In the genomic region with DNA sequence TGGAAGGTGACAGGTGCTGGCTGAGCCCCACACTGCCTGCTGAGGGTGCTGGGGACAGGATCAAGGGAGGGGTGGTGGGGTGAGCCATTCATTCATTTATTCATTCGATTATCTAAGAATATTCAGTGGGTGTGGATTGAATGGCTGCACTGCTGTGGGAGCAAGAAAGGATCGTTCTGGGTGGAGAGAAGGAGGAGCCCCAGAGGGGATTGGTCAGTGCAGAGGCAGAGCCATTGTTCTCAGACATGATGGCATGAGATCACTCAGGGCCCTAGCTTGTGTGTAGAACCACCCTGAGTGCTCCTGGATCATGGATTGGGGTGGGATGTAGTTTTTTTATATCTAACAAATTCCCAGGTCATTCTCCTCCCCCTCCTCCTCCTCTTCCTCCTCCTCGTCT, we compare ENCODE assay signal across 19 mouse cellular contexts. TPM values are rescaled to one million over a fixed set of nuclear protein-coding genes. Genes with fewer than 3 reads are reported as not detected.
DNase-seq lines count a peak whose midpoint lies in the region; ATAC-seq and TF ChIP-seq lines count a peak whose summit lies in the region.
"Had no signal": no experiment of that assay in that cellular context is flagged by ENCODE, and none has a peak within 500 bp of the region (broad histone marks: within the 10 kb centered on the region; RNA-seq: fewer than 3 reads in every experiment).

No protein-coding gene starts in this region.

- H3K9ac ChIP-seq in midbrain, embryonic 12.5 days (replicated peaks), result no peak overlapping the region
- no peak overlapping the region for H3K9ac ChIP-seq in midbrain, postnatal 0 days (replicated peaks; ENCODE audit: low read length, poor library complexity, severe bottlenecking)
- H3K9ac ChIP-seq in CH12.LX (ENCODE audit: insufficient read depth, low read depth), result no peak overlapping the region
- H3K9ac ChIP-seq: forebrain, embryonic 13.5 days; forebrain, postnatal 0 days; heart, embryonic 12.5 days had no signal

- TF ChIP-seq POLR2A in kidney, adult 2 months (IDR thresholded peaks at IDR 0.05; ENCODE audit: low read depth, low read length), result no peak
- TF ChIP-seq POLR2A in CH12.LX (IDR thresholded peaks at IDR 0.05; ENCODE audit: low read depth, low read length), result no peak

- intact Hi-C loops in left cerebral cortex, adult 2 months (cut with DNase I), result no loop called here
- intact Hi-C loops in gastrocnemius, postnatal 14 days (cut with DNase I; ENCODE audit: low total_unique reads), result no loop called here

- dilution Hi-C loops in CH12.LX (cut with MboI; ENCODE audit: extremely low pct_ligation_motif_present, extremely low pct_unique_long_range_greater_than_20kb, low sequenced_read_pairs), result no loop called here

- H3K27ac ChIP-seq in kidney, adult 2 months (ENCODE audit: insufficient read depth, low read depth, low read length), result peak overlapping the region; percentile 81
- peak overlapping the region; percentile 20; the same call in 1 of the 2 replicates for H3K27ac ChIP-seq in left cerebral cortex, adult 2 months
- H3K27ac ChIP-seq in midbrain, embryonic 12.5 days (replicated peaks), result no peak overlapping the region
- H3K27ac ChIP-seq in midbrain, postnatal 0 days (ENCODE audit: low read depth, low read length), result no peak overlapping the region
- peak overlapping the region; percentile 93 for H3K27ac ChIP-seq in CH12.LX (ENCODE audit: insufficient read depth, low read depth)
- H3K27ac ChIP-seq: embryonic facial prominence, embryonic 10.5 days; forebrain, embryonic 13.5 days; hindbrain, embryonic 10.5 days had no signal

- H3K36me3 ChIP-seq in kidney, adult 2 months (ENCODE audit: control insufficient read depth, insufficient read depth, low read length), result no peaks in the 10 kb centered on the region
- H3K36me3 ChIP-seq in midbrain, embryonic 12.5 days, result no peaks in the 10 kb centered on the region
- 0 out of 2 replicates have a peak, but pooled peaks cover 2% of the 10 kb centered on the region for H3K36me3 ChIP-seq in midbrain, postnatal 0 days (ENCODE audit: insufficient read depth, low read length)
- H3K36me3 ChIP-seq in CH12.LX (replicated peaks in 1 of 2; ENCODE audit: control insufficient read depth in 1 of 2, insufficient read depth in 1 of 2, low read length in 1 of 2), result peaks cover 20 to 49% of the 10 kb centered on the region in 2 experiments
- H3K36me3 ChIP-seq: embryonic facial prominence, embryonic 10.5 days; heart, embryonic 12.5 days; hindbrain, embryonic 10.5 days had no signal

- WGBS in kidney, adult 2 months, result 42% methylated on average over 3 of the region's 3 CpGs
- WGBS in midbrain, embryonic 12.5 days, result 29% methylated on average over 2 of the region's 3 CpGs
- 27% methylated on average over 3 of the region's 3 CpGs for WGBS in midbrain, postnatal 0 days

- TF ChIP-seq RAD21 in CH12.LX (IDR thresholded peaks at IDR 0.05; ENCODE audit: low read depth, low read length), result no peak

- ATAC-seq in midbrain, embryonic 12.5 days (ENCODE audit: low FRiP score, low read depth), result peak; percentile 71
- no peak for ATAC-seq in midbrain, postnatal 0 days (ENCODE audit: low FRiP score)
- ATAC-seq: activated CD4-positive, CD25-positive, alpha-beta regulatory T cell, adult 4 months; CD4-positive, CD25-positive, alpha-beta regulatory T cell, adult 4 months; forebrain, embryonic 13.5 days; forebrain, postnatal 0 days had no signal

- no peaks in the 10 kb centered on the region for H3K27me3 ChIP-seq in kidney, adult 2 months (replicated peaks; ENCODE audit: control insufficient read depth, insufficient read depth, low read length)
- 0 out of 2 replicates have a peak, but pooled peaks cover 4% of the 10 kb centered on the region for H3K27me3 ChIP-seq in midbrain, embryonic 12.5 days
- no peaks in the 10 kb centered on the region for H3K27me3 ChIP-seq in midbrain, postnatal 0 days (ENCODE audit: insufficient read depth, low read length)
- no peaks in the 10 kb centered on the region for H3K27me3 ChIP-seq in CH12.LX (replicated peaks)
- H3K27me3 ChIP-seq: forebrain, embryonic 13.5 days; heart, embryonic 12.5 days had no signal

- H3K4me3 ChIP-seq in kidney, adult 2 months (ENCODE audit: insufficient read depth, low read depth, low read length), result no peak overlapping the region
- no peak overlapping the region for H3K4me3 ChIP-seq in left cerebral cortex, adult 2 months
- no peak overlapping the region for H3K4me3 ChIP-seq in midbrain, embryonic 12.5 days
- H3K4me3 ChIP-seq in midbrain, postnatal 0 days (ENCODE audit: low read depth, low read length), result no peak overlapping the region
- no peak overlapping the region for H3K4me3 ChIP-seq in CH12.LX (replicated peaks in 1 of 3; ENCODE audit: low read depth in 2 of 3, low read length in 2 of 3, poor library complexity in 1 of 3)
- H3K4me3 ChIP-seq: embryonic facial prominence, embryonic 10.5 days; forebrain, embryonic 13.5 days; heart, embryonic 12.5 days; hindbrain, embryonic 10.5 days had no signal

- H3K4me2 ChIP-seq in midbrain, embryonic 12.5 days (replicated peaks), result no peak overlapping the region
- no peak overlapping the region for H3K4me2 ChIP-seq in midbrain, postnatal 0 days (ENCODE audit: low read depth, low read length, poor library complexity, severe bottlenecking)
- peak overlapping the region; percentile 24; the same call in 1 of the 2 replicates for H3K4me2 ChIP-seq in CH12.LX (ENCODE audit: insufficient read depth, low read depth, poor library complexity, severe bottlenecking)
- H3K4me2 ChIP-seq: forebrain, embryonic 13.5 days; heart, embryonic 12.5 days had no signal

- no peak for TF ChIP-seq CTCF in kidney, adult 2 months (conservative IDR thresholded peaks at IDR 0.05; ENCODE audit: insufficient read depth, insufficient read length, low read depth, low read length)
- TF ChIP-seq CTCF in left cerebral cortex, adult 2 months (IDR thresholded peaks at IDR 0.05), result no peak
- TF ChIP-seq CTCF in midbrain, postnatal 0 days (IDR thresholded peaks at IDR 0.05), result no peak
- TF ChIP-seq CTCF in CH12.LX (conservative IDR thresholded peaks at IDR 0.05 in 1 of 2, IDR thresholded peaks at IDR 0.05 in 1 of 2; ENCODE audit: low read depth in 2 of 2, low read length in 2 of 2), result no peak

- no peak for DNase-seq in kidney, adult 2 months
- no peak for DNase-seq in kidney, adult 11 months
- no peak for DNase-seq in left cerebral cortex, adult 2 months (ENCODE audit: extremely low spot score in 1 of 2, low spot score in 2 of 2)
- DNase-seq in left cerebral cortex, adult 8-10 months (ENCODE audit: low spot score in 2 of 2), result no peak
- no peak for DNase-seq in midbrain, postnatal 0 days (ENCODE audit: low spot score)
- no peak for DNase-seq in CH12.LX (ENCODE audit: extremely low read depth)
- no peak for DNase-seq in gastrocnemius, postnatal 14 days
- DNase-seq: adrenal gland, postnatal 14 days; B cell, adult 2 months; cerebellum, adult 2 months; cerebellum, postnatal 10 days; forebrain, postnatal 0 days had no signal

- TF ChIP-seq EP300 in CH12.LX (IDR thresholded peaks at IDR 0.05; ENCODE audit: low read length), result no peak

- peaks cover 47% of the 10 kb centered on the region for H3K79me2 ChIP-seq in CH12.LX (replicated peaks; ENCODE audit: control insufficient read depth, extremely low read depth, insufficient read depth, poor library complexity, severe bottlenecking)

- H3K4me1 ChIP-seq in kidney, adult 2 months (ENCODE audit: control insufficient read depth, insufficient read depth, low read length), result peaks cover 40% of the 10 kb centered on the region
- peaks cover 15% of the 10 kb centered on the region for H3K4me1 ChIP-seq in midbrain, embryonic 12.5 days
- no peaks in the 10 kb centered on the region for H3K4me1 ChIP-seq in midbrain, postnatal 0 days (ENCODE audit: insufficient read depth, low read length)
- H3K4me1 ChIP-seq in CH12.LX (ENCODE audit: control insufficient read depth in 1 of 2, insufficient read depth in 2 of 2), result peaks cover 54 to 89% of the 10 kb centered on the region in 2 experiments

- H3K9me3 ChIP-seq in midbrain, embryonic 12.5 days, result no peaks in the 10 kb centered on the region
- H3K9me3 ChIP-seq in midbrain, postnatal 0 days (ENCODE audit: low read length), result no peaks in the 10 kb centered on the region
- no peaks in the 10 kb centered on the region for H3K9me3 ChIP-seq in CH12.LX (replicated peaks; ENCODE audit: low read length)
- H3K9me3 ChIP-seq: embryonic facial prominence, embryonic 10.5 days; forebrain, embryonic 13.5 days; heart, embryonic 12.5 days; hindbrain, embryonic 10.5 days had no signal

- in situ Hi-C loops in CH12.LX (cut with MboI; ENCODE audit: low pct_ligation_motif_present, low pct_unique_long_range_greater_than_20kb, low sequenced_read_pairs), result no loop called here

TF ChIP-seq in CH12.LX, 34 proteins besides CTCF, POLR2A, EP300 and RAD21 (continues in another document):
- TF ChIP-seq ZNF384 (IDR thresholded peaks at IDR 0.05; ENCODE audit: low read depth, low read length) (no peak), IRF4 (IDR thresholded peaks at IDR 0.05; ENCODE audit: low read depth, low read length) (no peak), BHLHE40 (IDR thresholded peaks at IDR 0.05; ENCODE audit: low read depth, low read length) (no peak), KAT2A (IDR thresholded peaks at IDR 0.05; ENCODE audit: insufficient replicate concordance, low read length) (no peak), NRF1 (IDR thresholded peaks at IDR 0.05; ENCODE audit: low read depth, low read length) (no peak), ZMIZ1 (IDR thresholded peaks at IDR 0.05; ENCODE audit: low read depth, low read length) (no peak), MAX (IDR thresholded peaks at IDR 0.05; ENCODE audit: low read length) (no peak)

RNA-seq across cellular contexts. Expression of gene Fam83d, which starts 46.4 kb away (rescaled TPM):
- polyA plus RNA-seq in kidney, adult 2 months (2012; rRNA removed), result 0.50 and 0.69 TPM in 2 replicates
- total RNA-seq in left cerebral cortex, adult 2 months (2021), result 1 to 10 TPM; 1.2 to 1.6 TPM
- 1 to 10 TPM; 1.2 to 2.5 (median 1.3) TPM for total RNA-seq in left cerebral cortex, adult 8-10 months (2022)
- polyA plus RNA-seq in midbrain, embryonic 12.5 days (2016; fragmentation: Nextera tagmentation; extraction: Ambion mirVana), result 38.9 and 41.6 TPM in 2 replicates
- total RNA-seq in midbrain, postnatal 0 days (2014; rRNA removed), result 6.4 and 6.6 TPM in 2 replicates
- polyA plus RNA-seq in midbrain, postnatal 0 days (2015; fragmentation: Nextera tagmentation; extraction: Ambion mirVana), result 3.8 TPM in 2 replicates
- 12.2 and 14.1 TPM in 2 replicates for total RNA-seq in CH12.LX (2012; rRNA removed)
- total RNA-seq in CH12.LX (2014; rRNA removed), result 16.1 and 19.8 TPM in 2 replicates
- polyA plus RNA-seq in CH12.LX (2012; ENCODE audit: insufficient read length, low read depth), result 12.4 and 15.5 TPM in 2 replicates
- 1 to 10 TPM; 2.5 to 3.7 TPM for total RNA-seq in gastrocnemius, postnatal 14 days (2021)

RNA-seq across cellular contexts. Expression of gene Ppp1r16b, which starts 56.3 kb away (rescaled TPM):
- polyA plus RNA-seq in kidney, adult 2 months (2012; rRNA removed), result 20.1 and 22.2 TPM in 2 replicates
- total RNA-seq in left cerebral cortex, adult 2 months (2021), result 100 to 1,000 TPM; 135 to 138 TPM
- total RNA-seq in left cerebral cortex, adult 8-10 months (2022), result 100 to 1,000 TPM; 130 to 163 (median 146) TPM
- polyA plus RNA-seq in midbrain, embryonic 12.5 days (2016; fragmentation: Nextera tagmentation; extraction: Ambion mirVana), result 3.5 and 4.2 TPM in 2 replicates
- total RNA-seq in midbrain, postnatal 0 days (2014; rRNA removed), result 30.8 and 32.2 TPM in 2 replicates
- polyA plus RNA-seq in midbrain, postnatal 0 days (2015; fragmentation: Nextera tagmentation; extraction: Ambion mirVana), result 31.0 and 31.6 TPM in 2 replicates
- total RNA-seq in CH12.LX (2012; rRNA removed), result 49.3 and 52.0 TPM in 2 replicates
- total RNA-seq in CH12.LX (2014; rRNA removed), result 28.9 and 37.7 TPM in 2 replicates
- polyA plus RNA-seq in CH12.LX (2012; ENCODE audit: insufficient read length, low read depth), result 49.4 and 55.7 TPM in 2 replicates
- total RNA-seq in gastrocnemius, postnatal 14 days (2021), result 1 to 10 TPM; 7.5 to 8.8 TPM

Comparison
In these comparisons a context has a peak if more than half of its experiments do, and no peak if none do; other contexts are left out.
1. H3K27ac ChIP-seq: peak in kidney, adult 2 months (single experiment), left cerebral cortex, adult 2 months (single experiment) and CH12.LX (single experiment); none in midbrain, embryonic 12.5 days (single experiment) and midbrain, postnatal 0 days (single experiment).